10 mouse cellular contexts compared by ENCODE assay signal in genomic region chr10:83992577-83993305, GRCm38 (mm10).
DNase-seq lines count a peak whose midpoint lies in the region; ATAC-seq and TF ChIP-seq lines count a peak whose summit lies in the region.
"Had no signal": no experiment of that assay in that cellular context is flagged by ENCODE, and none has a peak within 500 bp of the region (broad histone marks: within the 10 kb centered on the region; RNA-seq: fewer than 3 reads in every experiment).

No protein-coding gene starts in this region.

- H3K27me3 ChIP-seq in heart, embryonic 13.5 days (replicated peaks) = no peaks in the 10 kb centered on the region
- H3K27me3 ChIP-seq in hindbrain, embryonic 14.5 days (ENCODE audit: control insufficient read depth, insufficient read depth, low read length) = no peaks in the 10 kb centered on the region
- no peaks in the 10 kb centered on the region for H3K27me3 ChIP-seq in limb, embryonic 14.5 days (ENCODE audit: control insufficient read depth, insufficient read depth, low read length)
- H3K27me3 ChIP-seq: liver, embryonic 13.5 days had no signal

- no peaks in the 10 kb centered on the region for H3K36me3 ChIP-seq in heart, embryonic 13.5 days
- no peaks in the 10 kb centered on the region for H3K36me3 ChIP-seq in hindbrain, embryonic 14.5 days (replicated peaks; ENCODE audit: control insufficient read depth, insufficient read depth)
- no peaks in the 10 kb centered on the region for H3K36me3 ChIP-seq in limb, embryonic 14.5 days (ENCODE audit: control insufficient read depth, insufficient read depth, low read length)
- H3K36me3 ChIP-seq: liver, embryonic 13.5 days had no signal

- H3K4me2 ChIP-seq in heart, embryonic 13.5 days = no peak overlapping the region
- no peak overlapping the region for H3K4me2 ChIP-seq in hindbrain, embryonic 14.5 days (replicated peaks)
- peak overlapping the region; percentile 1; the same call in 1 of the 2 replicates for H3K4me2 ChIP-seq in limb, embryonic 14.5 days (replicated peaks; ENCODE audit: low read depth, low read length, severe bottlenecking)
- H3K4me2 ChIP-seq: liver, embryonic 13.5 days had no signal

- no peak for DNase-seq in heart, postnatal 36 days
- peak; percentile 6 for DNase-seq in brain, adult 2 months (ENCODE audit: low read depth, low spot score)
- peak; percentile 30 for DNase-seq in hindbrain, embryonic 14.5 days (ENCODE audit: low spot score)
- DNase-seq in limb, embryonic 14.5 days (ENCODE audit: low spot score) = peak; percentile 36
- DNase-seq in right cerebral cortex, postnatal 4 days = no peak
- DNase-seq in urinary bladder, postnatal 25 days (ENCODE audit: low spot score) = no peak
- DNase-seq in layer of hippocampus, adult 8-10 months (ENCODE audit: low spot score in 2 of 2) = no peak
- DNase-seq: liver, embryonic 13.5 days had no signal

- no peaks in the 10 kb centered on the region for H3K9me3 ChIP-seq in heart, embryonic 13.5 days
- H3K9me3 ChIP-seq in hindbrain, embryonic 14.5 days (ENCODE audit: control insufficient read depth, low read length) = no peaks in the 10 kb centered on the region
- no peaks in the 10 kb centered on the region for H3K9me3 ChIP-seq in limb, embryonic 14.5 days (ENCODE audit: control insufficient read depth, low read length)
- H3K9me3 ChIP-seq: liver, embryonic 13.5 days had no signal

- no peak overlapping the region for H3K27ac ChIP-seq in heart, embryonic 13.5 days (replicated peaks)
- H3K27ac ChIP-seq in hindbrain, embryonic 14.5 days = no peak overlapping the region
- H3K27ac ChIP-seq in limb, embryonic 14.5 days (replicated peaks; ENCODE audit: low read depth, low read length) = no peak overlapping the region
- H3K27ac ChIP-seq: liver, embryonic 13.5 days had no signal

- intact Hi-C loops in heart, postnatal 36 days (cut with DNase I) = no loop called here

- no peak for ATAC-seq in heart, embryonic 13.5 days (ENCODE audit: extremely low read depth, insufficient number of reproducible peaks, low FRiP score, low TSS enrichment)
- no peak; the same call in 1 of the 2 replicates for ATAC-seq in hindbrain, embryonic 14.5 days (ENCODE audit: low FRiP score)
- peak; percentile 28; the same call in 1 of the 2 replicates for ATAC-seq in limb, embryonic 14.5 days (ENCODE audit: low FRiP score, low read depth)

- no peak overlapping the region for H3K4me3 ChIP-seq in heart, embryonic 13.5 days
- no peak overlapping the region for H3K4me3 ChIP-seq in hindbrain, embryonic 14.5 days (replicated peaks; ENCODE audit: low read length)
- no peak overlapping the region for H3K4me3 ChIP-seq in limb, embryonic 14.5 days (replicated peaks; ENCODE audit: low read length)
- H3K4me3 ChIP-seq: liver, embryonic 13.5 days; myocyte had no signal

- TF ChIP-seq POLR2A in limb, embryonic 14.5 days (IDR thresholded peaks at IDR 0.05; ENCODE audit: borderline replicate concordance, extremely low read depth, insufficient read depth, insufficient read length) = no peak

- H3K4me1 ChIP-seq in heart, embryonic 13.5 days = peaks cover 34% of the 10 kb centered on the region
- H3K4me1 ChIP-seq in hindbrain, embryonic 14.5 days (replicated peaks; ENCODE audit: control insufficient read depth, insufficient read depth, low read length) = no peaks in the 10 kb centered on the region; the same call in 1 of the 2 replicates
- peaks cover 35% of the 10 kb centered on the region for H3K4me1 ChIP-seq in limb, embryonic 14.5 days (ENCODE audit: control insufficient read depth, insufficient read depth, low read length)
- H3K4me1 ChIP-seq: liver, embryonic 13.5 days had no signal

- 59% methylated on average over 11 of the region's 11 CpGs for WGBS in heart, embryonic 13.5 days
- WGBS in hindbrain, embryonic 14.5 days = 64% methylated on average over 11 of the region's 11 CpGs
- 19% methylated on average over 11 of the region's 11 CpGs for WGBS in limb, embryonic 14.5 days

- 0 out of 2 replicates have a peak overlapping the region, but pooled peaks have one; percentile 30 for H3K9ac ChIP-seq in heart, embryonic 13.5 days
- H3K9ac ChIP-seq in hindbrain, embryonic 14.5 days = no peak overlapping the region
- H3K9ac ChIP-seq in limb, embryonic 14.5 days (ENCODE audit: low read depth, low read length, severe bottlenecking) = no peak overlapping the region
- H3K9ac ChIP-seq: liver, embryonic 13.5 days had no signal

Comparison
In these comparisons a context has a peak if more than half of its experiments do, and no peak if none do; other contexts are left out.
1. DNase-seq: peak in brain, adult 2 months (single experiment), hindbrain, embryonic 14.5 days (single experiment) and limb, embryonic 14.5 days (single experiment); none in heart, postnatal 36 days (0 of 2), right cerebral cortex, postnatal 4 days (single experiment), urinary bladder, postnatal 25 days (single experiment) and layer of hippocampus, adult 8-10 months (0 of 2).